Mouse (Mus musculus) layer of hippocampus, adult 8-10 months (tissue): ENCODE results near the gene Gab3. TPM values are rescaled to one million over a fixed set of nuclear protein-coding genes. Genes with fewer than 3 reads are reported as not detected.

Source experiments
- DNase-seq, 2 experiments: peaks; one replicate each; pipeline ENCODE4 v3.0.0; 2022; ENCODE audit warnings: low spot score in 2 of 2
- total RNA-seq, 4 experiments: library from RNA; stranded (reverse); gene quantifications; 2 replicates each; pipeline ENCODE4 v1.2.4; 2022

Gab3 gene
- 1 to 10 TPM; 1.9 to 3.5 (median 3.0) TPM for total RNA-seq

- peak; percentile 6 to 11 for DNase-seq
These were observed at the start of gene Gab3 for GRCm38 (mm10) chrX:75084774-75085508. Gene Gab3, minus strand, starts transcription at chrX:75085458.

- DNase-seq, result peak; percentile 51 to 61
These were observed 45.4 kb upstream of the Gab3 start, which contains the start of gene Mpp1 for GRCm38 (mm10) chrX:75130467-75131160. Gene Mpp1, minus strand, starts transcription at chrX:75131016.

GRCm38 (mm10) chrX:75129474-75129873 is 44.2 kb upstream of the Gab3 start:
- DNase-seq, result no peak

- DNase-seq, result peak in 1 of 2 experiments; percentile 4
These were observed 43.2 kb upstream of the Gab3 start for GRCm38 (mm10) chrX:75128333-75128980.

GRCm38 (mm10) chrX:75126893-75127292 is 41.6 kb upstream of the Gab3 start:
- no peak for DNase-seq

GRCm38 (mm10) chrX:75125606-75126005 is 40.3 kb upstream of the Gab3 start:
- DNase-seq, result no peak

- DNase-seq, result no peak
These were observed 30.3 kb upstream of the Gab3 start for GRCm38 (mm10) chrX:75115550-75115949.

GRCm38 (mm10) chrX:75102293-75102692 is 17.0 kb upstream of the Gab3 start:
- no peak for DNase-seq

GRCm38 (mm10) chrX:75098799-75099198 is 13.5 kb upstream of the Gab3 start:
- no peak for DNase-seq

- no peak for DNase-seq
These were observed 11.0 kb upstream of the Gab3 start for GRCm38 (mm10) chrX:75096163-75096770.

GRCm38 (mm10) chrX:75095369-75096162 is 10.3 kb upstream of the Gab3 start, which contains the start of gene Dkc1:
Gene Dkc1, plus strand, starts transcription at chrX:75095854.
- peak; percentile 89 to 90 for DNase-seq

GRCm38 (mm10) chrX:75085654-75086053 is 396 bp upstream of the Gab3 start:
- DNase-seq, result no peak

- DNase-seq, result peak in 1 of 2 experiments; percentile 5
These were observed 1.1 kb downstream of the Gab3 start for GRCm38 (mm10) chrX:75083982-75084773.

GRCm38 (mm10) chrX:75082351-75082750 is 2.9 kb downstream of the Gab3 start:
- DNase-seq, result no peak

GRCm38 (mm10) chrX:75056120-75056775 is 29.0 kb downstream of the Gab3 start:
- DNase-seq, result no peak

GRCm38 (mm10) chrX:75046921-75047635 is 38.2 kb downstream of the Gab3 start:
- no peak for DNase-seq

- no peak for DNase-seq
These were observed 39.3 kb downstream of the Gab3 start for GRCm38 (mm10) chrX:75045931-75046330.

GRCm38 (mm10) chrX:75044595-75044994 is 40.7 kb downstream of the Gab3 start:
- DNase-seq, result no peak

GRCm38 (mm10) chrX:75036626-75037025 is 48.6 kb downstream of the Gab3 start:
- DNase-seq, result no peak
